Mouse (Mus musculus) frontal cortex, postnatal 25 days (tissue): Measurements from ENCODE around the gene Fyn.

Experiments
- DNase-seq, 2 experiments: peaks; one replicate each; pipeline ENCODE4 v3.0.0; 2022; ENCODE audit warnings: low spot score in 2 of 2

Gene Fyn

DNA sequence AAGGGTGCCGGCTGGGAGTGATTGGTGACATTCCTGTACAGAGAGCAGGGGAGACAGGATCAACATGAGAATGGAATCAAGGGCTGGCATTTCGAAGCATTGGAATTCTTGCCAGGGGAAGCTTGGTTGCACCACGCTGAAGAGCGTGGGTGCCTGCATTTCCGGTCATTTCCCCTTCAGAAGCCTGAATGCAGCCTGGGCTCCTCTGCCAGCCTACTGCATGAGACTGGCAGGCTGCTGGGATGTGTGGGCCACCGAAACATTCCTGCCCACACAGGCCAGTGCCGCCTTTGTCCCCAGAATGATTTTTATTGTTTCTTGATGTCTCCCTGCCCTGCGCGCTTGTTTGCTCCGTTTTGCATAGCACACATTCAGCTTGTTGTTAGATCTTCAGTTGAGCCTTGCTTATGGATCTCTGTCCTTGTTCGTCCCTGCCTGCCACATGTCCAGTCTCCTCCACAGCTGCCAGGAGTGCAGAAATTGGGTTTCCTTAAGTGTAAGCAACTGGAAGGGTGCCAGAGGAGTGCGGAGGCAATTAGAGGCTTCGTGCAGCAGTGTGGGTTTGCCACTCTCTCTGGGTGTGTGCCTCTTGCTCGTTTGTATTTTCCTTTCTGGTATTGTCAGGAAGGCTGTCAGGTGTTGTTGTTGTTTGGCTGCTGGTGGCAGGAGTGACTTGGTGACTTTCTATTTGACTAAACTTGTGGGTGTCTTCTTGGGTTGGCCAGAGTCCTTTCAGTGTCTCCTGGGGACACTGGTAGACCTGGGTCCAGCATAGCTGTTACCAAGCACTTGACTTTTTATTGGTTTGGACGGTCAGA lies 103.3 kb downstream of the Fyn start:
- DNase-seq: no peak

DNA sequence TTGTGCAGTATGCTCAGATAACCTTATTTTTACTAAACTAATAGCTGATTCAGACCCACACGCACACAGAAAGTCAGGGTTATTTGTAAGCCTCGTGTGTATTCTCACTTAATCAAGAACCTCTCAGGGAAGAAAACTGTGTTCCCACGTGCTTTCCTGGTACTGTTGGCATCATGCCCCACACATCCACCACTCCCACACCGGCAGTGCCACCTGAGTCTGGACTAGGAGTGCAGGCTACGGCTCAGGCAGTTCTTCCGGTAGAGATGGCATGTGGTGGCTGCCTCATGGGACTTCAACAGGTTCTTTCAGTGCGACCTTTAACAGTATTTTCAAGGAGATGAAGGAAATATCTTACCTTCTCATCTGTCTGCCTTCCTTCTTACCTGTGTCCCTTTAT lies 104.3 kb downstream of the Fyn start:
- DNase-seq: no peak

DNA sequence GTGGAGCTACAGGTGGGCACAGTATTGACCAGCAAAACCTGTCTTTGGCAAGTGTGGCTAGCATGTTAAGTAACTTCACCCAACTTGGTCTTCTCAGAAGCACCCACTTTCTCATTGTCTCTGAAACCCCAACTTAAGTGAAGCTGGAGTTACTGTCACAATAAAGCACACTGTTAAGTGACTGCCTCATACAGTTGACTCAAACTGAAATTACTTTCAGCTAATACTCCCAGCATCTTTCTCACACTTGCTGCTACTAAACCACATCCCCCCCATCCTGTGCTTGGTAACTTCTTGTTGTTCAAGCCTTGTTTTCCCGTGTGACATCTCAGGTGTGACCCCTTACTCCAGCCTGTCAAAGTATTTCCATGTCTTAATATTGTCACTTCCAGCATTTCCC lies 110.7 kb downstream of the Fyn start:
- no peak for DNase-seq

DNA sequence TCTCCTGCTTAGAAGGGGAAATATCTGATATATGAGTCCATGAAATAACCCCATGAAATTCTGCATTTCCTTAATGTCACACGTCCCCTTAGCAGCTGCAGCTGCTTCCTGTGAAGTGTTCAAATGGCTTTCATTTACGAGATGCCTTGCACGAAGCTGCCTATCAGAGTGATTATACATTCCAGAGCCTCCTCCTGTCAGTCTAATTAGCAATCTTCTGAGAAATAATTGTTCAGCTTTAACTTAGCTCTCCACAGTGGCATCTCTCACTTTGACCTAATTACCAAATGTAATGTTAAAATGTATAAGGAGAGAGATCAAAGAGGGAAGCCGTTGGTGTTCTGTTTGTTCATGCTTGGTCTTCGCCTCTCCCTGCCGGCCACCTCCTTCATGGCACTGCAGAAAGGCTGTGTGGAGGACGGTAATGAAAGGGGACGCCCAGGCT lies 115.7 kb downstream of the Fyn start:
- DNase-seq: no peak

DNA sequence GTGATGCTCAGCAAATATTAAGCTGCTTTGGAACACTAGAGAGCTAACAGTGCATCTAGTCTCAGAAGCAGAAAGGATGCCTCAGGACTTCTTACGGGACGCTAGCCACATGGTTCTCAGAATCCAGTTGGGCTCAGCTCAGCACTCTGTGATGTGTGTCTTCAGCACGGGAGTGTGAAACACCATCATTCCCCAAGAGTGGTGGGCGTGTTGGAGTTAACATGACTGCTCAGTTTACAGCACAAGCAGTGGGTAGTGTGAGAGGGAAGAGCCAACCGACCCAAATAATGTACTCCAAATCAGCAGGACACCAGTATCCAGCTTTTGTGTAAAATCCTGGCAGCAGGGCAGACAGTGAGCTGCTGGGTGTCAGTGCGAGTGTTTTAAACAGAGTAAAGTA lies 116.2 kb downstream of the Fyn start:
- no peak for DNase-seq

DNA sequence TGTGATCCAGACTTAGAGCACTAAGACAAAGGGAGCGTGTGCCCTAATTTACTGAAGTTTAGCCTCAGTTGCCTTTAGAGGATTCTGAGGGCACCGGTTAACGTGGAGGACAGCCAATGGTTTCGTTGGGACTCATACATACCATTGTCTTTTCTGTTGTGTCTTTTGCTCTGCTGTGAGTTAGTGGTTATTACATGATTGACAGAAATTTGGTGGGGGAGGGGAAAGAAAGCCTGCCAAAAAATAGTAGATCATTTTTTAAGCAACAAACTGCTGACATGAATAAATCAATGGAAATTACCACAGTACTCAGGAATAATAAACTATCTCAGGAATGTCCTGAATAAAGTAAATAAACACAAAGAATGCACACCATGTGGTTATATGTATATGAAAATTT lies 117.3 kb downstream of the Fyn start:
- no peak for DNase-seq

DNA sequence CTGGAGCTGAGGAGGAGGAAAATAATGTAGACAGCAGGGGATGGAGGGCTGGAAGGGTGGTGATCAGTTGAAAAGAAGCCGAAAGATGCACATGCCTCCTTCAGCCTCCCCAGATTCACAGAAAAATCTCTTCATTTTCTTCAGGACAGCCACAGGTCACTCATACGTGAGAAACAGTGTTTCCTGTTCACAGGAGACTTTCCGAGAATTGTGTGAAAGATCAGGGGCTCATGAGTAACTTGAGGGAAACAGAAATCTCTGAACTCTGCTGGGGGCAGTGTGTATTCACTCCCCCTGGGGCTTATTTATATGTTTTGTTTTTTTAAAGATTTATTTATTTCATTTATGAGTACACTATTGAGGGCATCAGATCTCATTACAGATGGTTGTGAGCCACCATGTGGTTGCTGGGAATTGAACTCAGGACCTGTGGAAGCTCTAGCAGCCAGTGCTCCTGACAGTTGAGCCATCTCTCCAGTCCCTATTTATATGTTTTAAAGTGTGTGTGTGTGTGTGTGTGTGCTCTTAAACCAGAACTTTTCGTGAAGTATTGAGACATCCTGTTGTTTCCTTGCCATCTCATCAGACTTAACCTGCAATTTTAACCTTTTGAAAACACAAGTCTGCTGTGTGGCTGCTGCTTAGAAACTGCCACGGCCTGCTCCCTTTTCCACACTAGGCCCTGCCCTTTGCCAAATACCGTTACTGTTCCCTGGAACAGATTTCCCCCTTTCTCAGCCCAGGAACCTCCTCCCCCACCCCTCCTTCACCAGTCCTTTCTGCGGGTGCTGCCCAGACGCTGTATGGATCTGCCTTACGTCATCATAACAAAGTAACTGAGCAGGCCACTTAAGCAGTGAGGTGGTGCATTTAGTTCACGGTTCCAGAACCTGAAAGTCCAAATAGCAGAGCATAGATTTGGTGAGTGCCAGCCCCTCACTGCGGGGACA lies 118.1 kb downstream of the Fyn start:
- DNase-seq: no peak

DNA sequence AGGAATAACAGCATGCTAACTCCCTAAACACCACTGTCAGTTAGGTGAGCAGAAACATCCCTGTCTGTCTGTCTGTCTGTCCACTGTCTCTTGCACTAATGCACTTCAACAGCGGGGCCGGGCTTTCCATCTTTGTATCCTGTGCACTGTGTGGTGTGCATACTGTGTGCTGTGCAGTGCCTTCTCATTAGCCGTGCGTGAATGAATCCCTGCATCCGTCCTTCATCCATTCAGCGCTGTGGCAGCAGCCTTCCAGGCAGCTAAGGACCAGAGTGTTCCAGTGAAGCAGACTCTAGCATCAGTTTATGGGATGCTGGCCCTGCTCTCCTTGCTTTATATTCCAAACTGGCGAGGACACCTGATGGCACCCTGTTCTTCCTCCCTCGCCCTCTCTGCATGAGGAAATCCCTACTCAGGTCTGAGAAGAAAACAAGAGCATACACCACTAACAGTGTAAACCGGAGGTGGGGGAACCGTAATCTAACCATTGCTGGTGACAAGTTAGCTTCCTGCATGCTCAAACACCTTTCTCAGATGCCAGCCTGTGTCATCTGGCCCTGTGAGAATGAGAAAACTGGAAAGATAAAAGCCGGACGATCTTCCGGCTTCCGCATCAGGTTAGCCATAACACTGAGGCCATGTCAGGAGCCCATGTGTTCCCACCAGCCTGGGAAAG lies 119.2 kb downstream of the Fyn start:
- DNase-seq: no peak

DNA sequence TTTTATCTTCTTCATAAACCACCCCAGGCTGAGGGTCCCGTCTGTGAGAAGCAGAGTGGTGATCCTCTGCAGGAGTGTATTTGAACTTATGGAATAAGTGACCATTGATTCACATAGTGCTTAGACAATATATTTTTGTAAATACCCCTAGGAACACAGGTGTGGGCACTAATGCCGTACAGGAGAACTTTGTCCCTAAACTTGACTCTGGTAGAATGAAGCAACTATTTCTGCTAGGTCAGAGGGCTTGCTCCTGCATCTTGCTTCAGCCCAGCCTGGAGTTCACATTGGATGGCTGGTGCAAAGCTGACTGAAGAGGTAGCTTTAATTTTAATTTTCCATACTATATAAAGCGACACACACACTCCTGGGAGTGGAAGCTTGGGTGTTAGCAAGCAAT lies 119.9 kb downstream of the Fyn start:
- no peak for DNase-seq

DNA sequence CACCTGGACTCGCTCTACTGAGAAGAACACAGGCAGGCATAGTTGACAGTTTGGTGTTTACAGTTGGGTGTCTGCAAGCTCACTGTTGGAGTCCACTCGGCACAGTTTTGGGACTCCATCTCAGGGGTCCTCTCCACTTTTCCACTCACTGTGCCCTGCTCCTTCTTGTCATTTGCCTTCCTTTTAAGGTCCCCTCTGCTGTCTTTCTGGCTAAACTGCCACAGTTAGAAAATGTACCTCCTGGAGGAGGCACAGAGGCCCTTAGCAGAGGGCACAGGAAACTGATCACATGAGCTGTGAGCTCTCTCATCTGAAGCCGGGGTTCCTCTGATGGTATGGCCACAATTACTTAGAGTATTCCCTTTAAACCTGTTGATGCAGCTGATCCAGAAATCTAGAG lies 120.3 kb downstream of the Fyn start:
- no peak for DNase-seq

DNA sequence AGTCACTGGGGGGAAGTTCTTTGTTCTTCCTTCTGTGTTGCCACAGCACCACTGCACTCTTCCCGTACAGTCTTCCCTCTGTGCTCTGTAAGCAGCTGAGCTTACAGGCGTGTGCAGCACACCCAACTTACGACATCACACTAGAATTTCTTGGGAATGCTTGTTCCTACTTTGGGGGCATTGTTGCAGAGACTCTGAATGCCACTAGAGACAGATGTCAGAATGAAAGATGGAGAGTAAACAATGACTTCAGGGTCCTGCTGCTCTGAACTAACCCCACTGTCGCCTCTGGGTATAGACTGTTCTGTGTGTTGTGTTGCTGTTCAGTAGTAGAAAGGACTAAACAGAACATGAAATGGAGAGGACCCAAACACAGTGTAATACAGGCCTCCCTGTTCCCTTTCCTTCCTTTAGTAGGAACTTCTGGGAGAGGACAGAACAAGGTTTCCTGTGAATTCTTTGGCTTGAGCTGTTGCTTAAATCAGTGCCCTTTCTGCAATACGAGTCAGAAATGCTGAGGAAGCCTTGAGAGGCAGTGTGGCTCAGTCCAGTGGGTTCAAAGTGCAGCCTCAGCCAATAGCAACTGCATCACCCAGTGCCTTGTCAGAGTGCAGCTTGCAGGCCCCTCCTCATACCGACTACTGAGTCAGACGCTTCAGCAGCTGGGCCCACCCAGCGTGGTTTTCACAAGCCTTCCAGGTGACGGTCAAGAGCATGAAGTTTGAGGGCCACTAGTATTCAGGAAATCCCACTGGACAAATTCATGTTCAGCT lies 121.9 kb downstream of the Fyn start:
- no peak for DNase-seq

DNA sequence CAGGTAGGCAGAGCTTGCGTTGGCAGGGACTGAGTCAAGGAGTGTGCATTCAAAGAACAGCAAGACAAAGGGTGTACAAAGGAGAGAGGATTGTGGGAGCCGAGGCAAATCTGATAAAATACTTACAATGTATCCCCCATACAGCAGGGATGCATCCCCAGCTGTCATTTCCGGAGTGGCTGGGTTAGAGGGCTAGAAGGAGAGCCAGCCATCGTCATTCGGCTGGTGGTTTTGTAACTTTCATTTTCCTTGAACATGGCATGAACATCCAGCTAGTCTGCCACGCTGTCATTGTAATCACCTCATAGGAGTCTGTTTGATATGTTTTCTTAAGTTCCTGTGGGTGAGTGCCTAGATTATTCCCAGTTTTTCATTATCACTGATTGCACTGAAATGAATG lies 123.5 kb downstream of the Fyn start:
- no peak for DNase-seq

DNA sequence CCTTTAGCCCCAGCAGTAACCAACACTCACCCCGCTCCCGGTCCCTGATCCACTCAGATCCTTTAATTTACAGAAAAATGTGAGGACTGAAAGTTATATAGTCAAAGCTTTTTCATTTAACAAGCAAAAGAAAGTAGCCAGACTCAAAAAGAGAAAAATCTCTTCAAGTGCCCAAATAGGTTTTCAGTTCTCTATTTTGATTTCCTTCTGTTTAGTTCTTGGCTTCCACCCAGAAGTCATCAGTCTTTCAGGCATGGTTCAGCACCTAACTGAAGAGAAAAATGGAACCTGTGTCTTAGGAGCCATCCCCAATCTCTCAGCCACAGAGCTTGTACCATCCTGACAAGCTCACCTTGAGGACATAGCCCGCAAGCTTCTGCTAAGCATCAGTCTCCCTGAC lies 124.4 kb downstream of the Fyn start:
- no peak for DNase-seq

DNA sequence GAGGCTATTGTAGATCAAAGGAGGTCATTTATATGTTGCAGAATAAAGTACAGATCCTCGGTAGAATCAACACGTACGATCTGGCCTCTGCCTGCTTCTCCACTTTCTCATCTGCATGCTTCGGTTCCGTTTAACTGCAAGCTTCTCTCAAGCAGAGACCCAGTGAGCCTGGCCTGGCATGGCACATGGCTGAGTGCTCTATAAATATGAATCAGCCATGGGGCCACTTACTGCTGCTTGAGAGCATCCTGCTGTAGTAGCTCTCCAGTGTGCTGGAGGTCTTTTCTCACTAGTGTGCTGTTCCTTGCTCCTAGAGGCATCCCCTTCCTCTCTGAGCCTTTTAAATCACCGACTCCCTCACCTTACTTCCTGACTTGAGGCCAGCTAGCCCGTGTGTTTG lies 130.0 kb downstream of the Fyn start:
- DNase-seq: no peak

DNA sequence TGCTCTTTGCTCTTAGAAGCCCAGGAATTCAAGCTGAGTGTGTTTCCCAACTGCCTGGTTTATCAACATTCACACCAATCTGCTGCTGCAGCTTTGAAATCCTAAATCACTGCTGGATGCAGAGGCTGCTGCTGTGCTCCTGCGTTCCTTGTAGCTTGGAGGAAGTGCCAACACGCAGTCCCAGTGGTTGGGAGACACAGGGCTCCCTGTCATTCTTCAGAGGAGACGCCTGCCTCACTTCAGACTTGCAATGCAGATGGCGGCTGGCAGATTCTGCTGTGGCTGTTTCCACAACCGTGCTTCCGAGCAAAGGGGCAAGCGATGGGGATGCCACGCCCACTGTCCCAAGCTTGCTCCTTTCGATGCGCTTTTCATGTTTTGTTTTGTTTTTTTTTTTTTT lies 132.9 kb downstream of the Fyn start:
- no peak for DNase-seq

DNA sequence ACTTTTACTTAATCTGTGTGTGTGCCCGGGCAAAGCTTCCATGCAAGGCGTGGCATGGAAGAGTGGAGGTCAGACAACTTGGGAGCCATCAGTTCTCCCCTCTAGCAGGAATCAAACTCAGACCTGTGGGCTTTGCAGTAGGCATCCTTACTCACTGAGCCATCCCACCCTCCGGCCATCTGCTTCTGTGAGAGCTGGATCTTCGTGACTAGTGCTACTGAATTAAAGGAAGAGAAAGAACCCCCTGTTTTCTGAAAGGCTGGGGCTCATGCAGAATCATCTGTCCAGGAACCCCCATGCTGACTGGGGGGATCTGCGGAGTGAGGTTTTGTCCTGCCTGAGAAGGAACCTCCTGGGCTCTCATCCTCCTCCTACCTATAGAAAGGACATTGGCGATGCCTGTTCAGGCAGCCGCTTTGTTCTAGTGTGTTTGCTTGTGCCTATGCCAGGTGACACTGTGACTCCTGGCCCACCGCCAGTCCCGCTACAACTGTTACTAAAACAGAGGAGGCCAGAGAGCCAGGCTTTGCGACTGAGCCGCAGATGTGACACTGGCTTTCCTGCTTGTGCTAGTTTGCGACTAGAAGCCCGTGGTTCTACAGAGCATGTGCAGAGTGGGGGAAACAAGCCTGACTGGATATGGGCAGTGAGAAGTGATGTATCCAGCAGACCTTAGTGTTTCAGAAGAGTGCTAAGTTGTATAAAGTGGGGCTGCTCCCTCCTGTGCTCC lies 133.5 kb downstream of the Fyn start:
- peak in 1 of 2 experiments; percentile 40 for DNase-seq

DNA sequence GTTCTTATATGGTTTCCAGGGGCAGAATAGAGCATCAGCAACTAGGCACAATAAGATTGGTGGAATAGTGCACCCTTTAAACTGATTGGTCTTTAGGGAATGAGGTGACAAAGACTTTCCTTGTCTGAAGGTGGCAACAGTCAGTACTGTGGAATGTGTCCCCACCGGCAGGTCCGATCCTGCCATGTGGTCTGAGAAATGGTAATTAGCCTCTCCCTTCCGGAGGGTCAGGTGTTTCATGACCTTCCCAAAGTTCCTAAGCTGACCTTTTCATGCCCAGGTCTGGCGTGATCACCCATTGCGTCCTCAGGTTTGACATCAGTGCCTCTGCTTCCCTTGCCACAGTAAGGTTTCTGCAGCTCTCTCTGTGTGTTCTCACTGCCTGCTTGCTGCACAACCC lies 134.7 kb downstream of the Fyn start:
- DNase-seq: no peak

DNA sequence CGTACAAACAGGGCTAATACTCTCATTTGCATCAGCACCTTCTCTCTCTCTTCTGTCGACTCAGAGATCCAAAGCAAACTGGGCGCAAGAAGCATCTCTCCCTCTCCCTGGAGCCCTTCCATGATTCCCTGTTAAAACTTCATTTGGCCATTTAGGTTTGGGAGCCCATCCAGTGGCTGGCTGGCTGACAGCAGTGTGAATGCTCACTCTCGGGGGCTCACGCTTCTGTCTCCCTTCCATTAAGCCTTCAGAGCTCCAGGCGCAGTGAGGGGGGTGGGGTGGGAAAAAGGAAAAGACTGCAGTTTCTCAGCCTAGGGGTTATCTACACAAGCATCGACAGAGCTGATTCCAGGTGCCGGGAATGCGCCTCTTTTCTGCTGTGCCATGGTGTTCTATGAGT lies 136.4 kb downstream of the Fyn start:
- DNase-seq: no peak

DNA sequence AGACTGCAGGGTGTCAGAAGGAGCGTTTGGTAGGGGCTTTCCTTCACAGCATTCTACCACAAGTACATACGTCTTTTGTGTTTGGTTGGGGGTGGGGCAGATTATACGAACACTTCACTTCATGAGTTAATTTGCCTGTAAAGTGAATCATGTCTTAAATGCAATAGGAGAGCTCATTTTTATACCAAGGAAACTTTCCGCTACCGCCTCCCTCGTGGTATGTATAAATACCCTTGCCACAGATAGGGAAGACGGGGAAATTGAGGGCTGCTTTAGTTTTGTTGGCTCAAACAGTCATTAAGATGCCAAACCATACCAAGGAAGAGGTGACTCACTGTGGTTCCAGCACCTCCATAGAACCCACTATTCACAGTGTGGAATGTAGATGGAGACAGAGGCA lies 137.0 kb downstream of the Fyn start:
- no peak for DNase-seq

DNA sequence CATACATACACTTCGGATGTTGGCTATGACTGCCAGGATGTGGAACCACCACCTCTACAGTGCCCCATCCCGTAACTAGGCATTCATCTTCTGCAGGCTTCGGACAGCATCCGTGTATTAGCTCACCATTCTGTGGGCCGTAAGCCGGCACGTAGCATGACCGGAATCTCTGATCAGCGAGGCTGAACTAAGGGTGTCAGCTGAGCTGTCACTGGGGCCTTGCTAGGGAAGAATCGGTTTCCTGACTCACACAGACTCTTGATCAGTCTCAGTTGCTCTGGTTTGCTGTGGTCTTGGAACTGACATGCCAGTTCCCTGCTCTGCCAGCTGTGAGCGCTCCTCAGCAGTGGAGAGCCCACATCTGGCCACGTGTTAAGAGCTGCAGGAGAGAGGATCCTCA lies 137.7 kb downstream of the Fyn start:
- no peak for DNase-seq

DNA sequence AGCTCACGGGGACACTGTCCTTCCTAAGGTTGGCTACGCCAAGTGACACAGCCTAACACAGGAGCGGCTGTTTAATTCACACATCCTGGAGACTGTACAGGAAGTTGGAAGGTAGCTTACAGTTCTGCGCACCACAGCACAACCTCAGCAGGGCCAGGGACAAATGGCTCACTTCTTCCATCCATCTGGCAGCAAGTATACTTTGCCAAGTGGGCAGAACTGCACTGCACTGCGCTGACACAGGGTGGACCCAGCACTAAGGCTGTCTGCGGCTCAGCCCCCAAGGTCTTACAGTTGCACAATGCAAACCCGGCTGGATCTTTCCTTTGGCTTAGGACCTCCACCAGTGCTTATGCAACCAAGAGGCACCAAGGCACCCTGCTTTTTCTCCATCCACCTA lies 138.2 kb downstream of the Fyn start:
- no peak for DNase-seq
